Mouse (Mus musculus): ENCODE results near the gene Cln6.

GRCm38 (mm10) chr9:62876966-62877616 is 38.5 kb downstream of the Cln6 start:
- no peak for TF ChIP-seq CTCF (IDR thresholded peaks at IDR 0.05; ENCODE audit: low read depth, low read length)
- TF ChIP-seq POLR2A (IDR thresholded peaks at IDR 0.05; ENCODE audit: insufficient read depth, low read length), result no peak
